Mouse (Mus musculus) lung, postnatal 0 days (tissue): ENCODE results near the gene Sgms1. TPM values are rescaled to one million over a fixed set of nuclear protein-coding genes. Genes with fewer than 3 reads are reported as not detected.

Experiments used
- ATAC-seq: fragments of 200-750 bp; cut with Nextera tagmentation; 2 replicates; pipeline ENCODE4 v1.8.0; 2017; ENCODE audit warnings: moderate library complexity
- DNase-seq: peaks from one replicate; pipeline ENCODE4 v3.0.0-alpha.2; 2016; ENCODE audit warnings: low spot score
- H3K27ac ChIP-seq: fragments of 300-500 bp; sonication (generic); 2 replicates; pipeline ENCODE4 v1.5.1; 2014; ENCODE audit warnings: antibody characterized with exemption, mild to moderate bottlenecking, low read length, mixed read lengths
- H3K27me3 ChIP-seq: fragments of 300-500 bp; sonication (generic); replicated peaks from 2 replicates; pipeline ENCODE4 v1.6.1; 2014; ENCODE audit warnings: low read length, mixed read lengths; ENCODE audit not compliant: insufficient read depth
- H3K36me3 ChIP-seq: fragments of 300-500 bp; sonication (generic); 2 replicates; pipeline ENCODE4 v1.6.1; 2014; ENCODE audit warnings: low read length, mixed read lengths; ENCODE audit not compliant: insufficient read depth
- H3K4me1 ChIP-seq: fragments of 300-500 bp; sonication (generic); 2 replicates; pipeline ENCODE4 v1.6.1; 2014; ENCODE audit warnings: antibody characterized with exemption, low read depth, low read length, mixed read lengths; ENCODE audit not compliant: insufficient read depth
- H3K4me2 ChIP-seq: fragments of 300-500 bp; sonication (generic); replicated peaks from 2 replicates; pipeline ENCODE4 v1.6.1; 2014; ENCODE audit warnings: low read depth, mild to moderate bottlenecking, low read length, moderate library complexity, mixed read lengths
- H3K4me3 ChIP-seq: fragments of 300-500 bp; sonication (generic); 2 replicates; pipeline ENCODE4 v1.5.1; 2014; ENCODE audit warnings: low read depth, low read length
- H3K9ac ChIP-seq: fragments of 300-500 bp; sonication (generic); replicated peaks from 2 replicates; pipeline ENCODE4 v1.6.1; 2014; ENCODE audit warnings: low read depth, mild to moderate bottlenecking
- H3K9me3 ChIP-seq: fragments of 300-500 bp; sonication (generic); 2 replicates; pipeline ENCODE4 v1.6.1; 2016; ENCODE audit warnings: low read length, mixed read lengths
- CTCF ChIP-seq: IDR thresholded peaks from 2 replicates; pipeline ENCODE4 v1.5.1; 2016; ENCODE audit warnings: antibody characterized with exemption, mild to moderate bottlenecking
- EP300 ChIP-seq: IDR thresholded peaks from 2 replicates; pipeline ENCODE4 v1.6.1; 2016; ENCODE audit warnings: antibody characterized with exemption, mild to moderate bottlenecking, control low read depth
- WGBS: fragments of 180-500 bp; shearing (Covaris S2); extraction: QIAGEN DNeasy Blood & Tissue Kit; methylation state at CpG from one replicate; pipeline ENCODE4 v1.1.7; 2014; 5-methylcytosine and 5-hydroxymethylcytosine counted together
- polyA plus RNA-seq: library from polyadenylated mRNA; unstranded; fragments of >200 nt; fragmentation: Nextera tagmentation; extraction: Ambion mirVana; gene quantifications from 2 replicates; pipeline ENCODE4 v1.2.1, GENCODE M21; 2015

Gene Sgms1
- polyA plus RNA-seq, 1 experiment from 2014 or later = 59.3 TPM

DNA sequence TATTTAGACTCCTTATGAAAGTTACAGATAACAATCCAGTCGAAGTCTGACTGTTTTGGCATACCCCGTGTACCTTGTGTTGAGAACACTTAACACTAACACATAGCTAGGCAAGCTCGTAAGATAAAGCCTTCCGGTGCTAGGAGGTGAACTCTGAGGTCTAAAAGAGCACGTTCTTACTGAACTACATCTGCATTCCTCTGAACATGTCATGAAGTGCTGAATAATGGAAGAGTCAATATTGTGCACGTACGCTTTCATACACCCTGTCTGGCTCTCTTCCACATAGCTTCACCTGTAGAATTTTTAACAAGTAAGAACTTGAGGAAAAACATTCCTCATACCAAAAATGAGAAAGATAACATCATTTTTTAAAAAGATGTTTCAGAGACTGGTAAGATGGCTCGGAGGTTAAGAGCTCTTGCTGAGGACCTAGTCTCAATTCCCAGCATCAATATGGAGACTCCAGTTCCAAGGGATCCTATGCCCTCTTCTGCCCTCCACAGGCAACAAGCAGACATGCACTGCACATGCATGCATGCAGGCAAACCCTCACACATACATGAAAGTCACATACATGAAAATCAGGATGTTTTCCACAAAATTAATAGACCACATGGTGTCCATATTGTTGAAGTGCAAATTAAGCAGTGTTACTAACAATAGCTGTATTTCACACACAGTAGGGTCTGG, 4.4 kb upstream of the Sgms1 start:
- Histone ChIP-seq H3K4me3 (no peak overlapping the region), H3K4me2 (no peak overlapping the region), H3K36me3 (no peaks in the 10 kb centered on the region), H3K9me3 (no peaks in the 10 kb centered on the region), H3K27ac (no peak overlapping the region), H3K27me3 (no peaks in the 10 kb centered on the region), H3K9ac (no peak overlapping the region), H3K4me1 (peaks cover 8% of the 10 kb centered on the region; the same call in 1 of the 2 replicates)
- ATAC-seq (peak; percentile 14; the same call in 1 of the 2 replicates), DNase-seq (peak; percentile 67)
- TF ChIP-seq CTCF (peak; percentile 58), EP300 (peak; percentile 71)
- 49% methylated on average over 8 of the region's 8 CpGs for WGBS

DNA sequence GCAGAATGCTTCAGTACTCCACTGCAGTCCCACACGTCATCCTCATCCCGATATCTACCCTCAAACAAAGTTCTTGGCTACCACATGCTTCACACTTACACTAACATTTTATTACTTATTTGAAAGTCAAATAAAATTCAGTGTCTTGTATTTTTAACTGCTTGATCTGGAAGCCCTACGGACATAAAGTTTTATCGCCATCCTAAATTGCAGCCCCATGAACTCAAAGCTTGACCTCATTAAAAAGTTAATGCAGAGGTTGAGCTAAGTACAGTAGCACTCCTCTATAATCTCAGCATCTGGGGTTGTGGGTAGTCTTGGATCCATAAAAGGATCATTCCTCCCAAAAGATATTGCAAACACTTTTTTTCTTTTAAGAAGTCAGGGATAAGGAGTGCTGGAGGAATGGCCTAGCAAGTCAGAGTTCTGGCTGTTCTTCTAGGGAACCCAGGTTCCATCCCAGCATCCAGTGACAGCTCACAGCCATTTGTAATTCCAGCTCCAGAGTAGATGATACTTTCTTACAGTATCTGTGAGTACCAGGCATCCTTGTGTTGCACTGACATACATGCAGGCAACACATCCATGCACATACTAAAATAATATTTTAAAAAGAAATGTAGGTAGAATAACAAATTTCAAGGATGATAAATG, 3.7 kb upstream of the Sgms1 start:
- WGBS = 88% methylated on average over 4 of the region's 4 CpGs

DNA sequence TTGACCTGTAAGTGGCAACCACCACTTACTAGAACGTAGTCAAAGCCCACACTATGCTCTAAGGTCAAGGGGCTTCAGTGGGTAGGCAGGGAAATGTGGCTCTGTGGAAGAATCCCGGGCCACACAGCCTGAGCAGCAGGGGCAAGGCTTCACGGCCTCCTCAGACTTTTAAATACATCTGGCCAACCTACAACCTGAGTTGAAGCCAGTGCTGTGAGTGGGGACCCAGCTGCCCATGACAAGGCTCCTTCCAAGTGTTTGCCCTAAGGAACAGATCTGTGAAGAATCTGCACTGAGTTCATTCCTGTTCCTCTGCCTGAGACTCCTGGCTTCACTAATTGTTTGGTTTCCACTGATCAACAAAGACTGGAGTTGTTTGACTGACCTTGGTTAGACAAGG, 1.9 kb upstream of the Sgms1 start:
- Histone ChIP-seq H3K27ac (no peak overlapping the region), H3K4me1 (peaks cover 8% of the 10 kb centered on the region; the same call in 1 of the 2 replicates), H3K9ac (no peak overlapping the region), H3K36me3 (no peaks in the 10 kb centered on the region), H3K27me3 (no peaks in the 10 kb centered on the region), H3K4me2 (no peak overlapping the region), H3K9me3 (no peaks in the 10 kb centered on the region), H3K4me3 (no peak overlapping the region)
- no peak for DNase-seq
- 86% methylated on average over 3 of the region's 3 CpGs for WGBS
- TF ChIP-seq CTCF (no peak), EP300 (no peak)
- ATAC-seq = no peak

More for the DNA sequence above, 3.7 kb upstream of the Sgms1 start:
- no peak for DNase-seq
- Histone ChIP-seq H3K4me3 (no peak overlapping the region), H3K4me2 (no peak overlapping the region), H3K36me3 (no peaks in the 10 kb centered on the region), H3K27me3 (no peaks in the 10 kb centered on the region), H3K27ac (no peak overlapping the region), H3K9ac (no peak overlapping the region), H3K4me1 (peaks cover 8% of the 10 kb centered on the region; the same call in 1 of the 2 replicates), H3K9me3 (no peaks in the 10 kb centered on the region)
- no peak for ATAC-seq
- TF ChIP-seq EP300 (no peak), CTCF (no peak)

DNA sequence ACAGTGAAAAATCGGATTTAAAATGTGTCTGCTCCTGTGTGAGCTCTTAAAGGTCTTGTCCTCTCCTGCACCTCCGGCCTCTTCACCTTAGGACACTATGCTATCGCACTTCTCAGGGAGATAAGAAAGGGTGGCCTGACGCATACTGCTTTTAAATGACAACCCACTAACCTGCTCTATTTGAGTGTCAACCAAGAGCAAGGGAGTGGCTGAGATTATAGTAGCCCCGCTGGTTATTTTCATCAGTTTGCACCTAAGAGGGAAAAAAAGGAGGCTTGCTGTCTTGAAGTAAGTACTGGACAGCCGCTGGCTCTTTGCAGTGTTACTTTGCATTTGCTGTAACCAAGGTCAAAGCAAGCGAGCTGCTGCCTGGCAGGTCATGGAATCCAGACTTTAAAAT, 602 bp upstream of the Sgms1 start:
- Histone ChIP-seq H3K9me3 (no peaks in the 10 kb centered on the region), H3K4me1 (peaks cover 8% of the 10 kb centered on the region; the same call in 1 of the 2 replicates), H3K4me2 (peak overlapping the region; percentile 98), H3K27ac (peak overlapping the region; percentile 95), H3K27me3 (no peaks in the 10 kb centered on the region), H3K36me3 (no peaks in the 10 kb centered on the region), H3K4me3 (peak overlapping the region; percentile 92), H3K9ac (peak overlapping the region; percentile 86; the same call in 1 of the 2 replicates)
- peak; percentile 30 for DNase-seq
- 46% methylated on average over 7 of the region's 7 CpGs for WGBS
- no peak for TF ChIP-seq EP300
- TF ChIP-seq CTCF = no peak
- ATAC-seq = no peak

DNA sequence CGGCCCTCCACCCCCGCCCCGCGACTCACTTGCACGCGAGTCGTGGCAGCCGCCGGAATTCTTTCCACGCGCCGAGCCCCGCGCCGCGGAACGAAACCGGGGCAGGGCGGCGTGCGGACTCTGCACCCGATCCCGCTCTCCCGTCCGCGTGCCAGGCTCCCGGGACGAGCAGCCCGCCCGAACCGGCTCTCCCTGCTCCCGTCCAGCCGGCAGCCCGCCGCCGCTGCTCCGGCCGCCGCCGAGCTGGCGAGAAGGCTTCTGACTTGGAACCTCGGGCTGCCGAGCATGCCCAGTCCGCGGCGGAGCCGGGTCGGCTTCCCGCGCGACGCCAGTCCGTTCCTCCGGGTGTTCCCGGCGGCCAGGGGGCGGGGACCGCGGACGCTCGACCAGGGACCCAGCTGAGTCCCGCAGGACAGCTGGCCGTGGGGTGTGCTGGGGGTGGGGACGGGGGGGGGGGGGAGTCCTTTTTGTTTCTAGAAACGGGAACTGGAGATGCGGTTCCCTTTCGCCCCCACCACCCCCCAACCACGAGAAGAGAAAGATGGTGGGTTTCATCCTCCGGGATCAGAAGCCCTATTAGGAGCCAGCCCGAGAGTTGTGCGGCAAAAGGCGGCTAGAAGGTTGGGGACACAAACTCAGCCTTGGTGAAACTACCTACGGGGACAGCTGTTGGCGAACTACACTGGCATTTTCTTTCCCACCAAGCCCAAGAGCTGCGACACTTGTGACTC, 1.2 kb downstream of the Sgms1 start:
- Histone ChIP-seq H3K4me1 (peaks cover 8% of the 10 kb centered on the region; the same call in 1 of the 2 replicates), H3K36me3 (no peaks in the 10 kb centered on the region), H3K9me3 (no peaks in the 10 kb centered on the region), H3K4me2 (peak overlapping the region; percentile 98), H3K4me3 (peak overlapping the region; percentile 92), H3K27ac (peak overlapping the region; percentile 95), H3K27me3 (no peaks in the 10 kb centered on the region), H3K9ac (peak overlapping the region; percentile 86)
- TF ChIP-seq EP300 (no peak), CTCF (no peak)
- ATAC-seq (peak; percentile 92), DNase-seq (peak; percentile 97)
- WGBS = 1% methylated on average over 43 of the region's 75 CpGs
